Mouse (Mus musculus): ENCODE measurements at regions not wholly inside any gene's neighbourhood (a gene's known extent, or its start where the extent isn't known, plus 50 kb on each side); places are given as distances from the start of the nearest gene placed in this dataset.

DNA sequence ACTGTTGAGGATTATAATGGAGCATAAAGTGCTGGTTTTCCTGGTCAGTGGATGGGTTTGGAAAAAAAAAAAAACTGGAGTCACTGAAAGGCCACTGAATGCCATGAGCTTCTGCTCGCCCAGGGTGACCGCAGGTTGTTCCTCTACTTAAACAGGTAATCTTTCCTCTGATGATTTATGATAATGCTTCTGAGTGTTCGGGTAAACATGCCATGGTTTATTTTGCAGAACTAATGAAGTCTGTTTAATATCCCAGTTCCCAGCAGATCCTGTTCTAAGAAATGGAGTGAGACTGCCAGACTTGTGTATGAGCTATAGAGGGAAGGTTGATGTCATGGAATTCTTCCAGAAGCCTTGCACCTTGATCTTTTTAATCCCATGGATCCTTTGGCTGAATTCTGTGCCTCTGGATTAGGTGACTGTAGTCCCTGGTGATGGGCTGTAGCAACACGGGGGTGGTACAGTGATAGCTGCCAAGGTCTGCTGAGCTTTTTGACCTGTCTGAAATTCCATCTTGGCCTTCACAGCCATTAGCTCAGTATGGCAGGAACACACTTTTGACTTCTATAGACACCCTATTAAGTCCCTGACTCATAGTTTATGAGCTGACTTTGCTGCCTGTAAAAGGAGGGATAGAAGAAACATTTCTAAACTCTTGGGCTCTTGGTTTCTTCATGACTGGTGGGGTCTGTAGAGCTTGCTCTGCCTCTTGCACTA, 1886.8 kb upstream of the Lrrc6 start:
- TF ChIP-seq ZNF384 (IDR thresholded peaks at IDR 0.05; ENCODE audit: low read depth, low read length), result no peak
- no peak for TF ChIP-seq HCFC1 (IDR thresholded peaks at IDR 0.05; ENCODE audit: borderline replicate concordance, insufficient read depth, low read length)
- TF ChIP-seq CHD2 (IDR thresholded peaks at IDR 0.05; ENCODE audit: low read depth, low read length), result no peak
- no peak for TF ChIP-seq MAFK (IDR thresholded peaks at IDR 0.05; ENCODE audit: insufficient read depth, low read depth, low read length)
- no peak for TF ChIP-seq ZC3H11A (IDR thresholded peaks at IDR 0.05; ENCODE audit: borderline replicate concordance, low read depth, low read length)
